Mouse (Mus musculus): ENCODE results near the gene Gucd1.
"Not testable (repeated sequence)": the region's sequence is repeated elsewhere in the genome, so short reads cannot be mapped to it uniquely, and the experiment has no call there.

The Gucd1 gene

GRCm38 (mm10) chr10:75534934-75535333 lies 17.2 kb upstream of the Gucd1 start:
- DNase-seq, result no peak

GRCm38 (mm10) chr10:75534216-75534615 lies 16.4 kb upstream of the Gucd1 start:
- no peak for DNase-seq

- no peak for DNase-seq
These were observed 13.8 kb upstream of the Gucd1 start for GRCm38 (mm10) chr10:75531532-75532090.

- no peak for DNase-seq
These were observed 12.6 kb upstream of the Gucd1 start for GRCm38 (mm10) chr10:75530322-75530721.

- not testable (repeated sequence) for DNase-seq
These were observed 7.7 kb upstream of the Gucd1 start for GRCm38 (mm10) chr10:75525450-75525849.

GRCm38 (mm10) chr10:75521643-75522042 lies 3.9 kb upstream of the Gucd1 start:
- DNase-seq, result no peak

GRCm38 (mm10) chr10:75520581-75520980 lies 2.8 kb upstream of the Gucd1 start:
- DNase-seq, result no peak

- peak; percentile 97 for DNase-seq
These were observed 557 bp downstream of the Gucd1 start, which contains the start of gene Snrpd3 for GRCm38 (mm10) chr10:75517073-75517757. Snrpd3 (plus strand) TSS chr10:75517551.

- no peak for DNase-seq
These were observed 1.1 kb downstream of the Gucd1 start for GRCm38 (mm10) chr10:75516724-75517072.

GRCm38 (mm10) chr10:75516038-75516723 lies 1.6 kb downstream of the Gucd1 start:
- DNase-seq, result peak; percentile 60

GRCm38 (mm10) chr10:75515216-75516037 lies 2.3 kb downstream of the Gucd1 start:
- no peak for DNase-seq

- no peak for DNase-seq
These were observed 3.4 kb downstream of the Gucd1 start for GRCm38 (mm10) chr10:75514361-75514760.

- no peak for DNase-seq
These were observed 4.3 kb downstream of the Gucd1 start for GRCm38 (mm10) chr10:75513306-75514067.

GRCm38 (mm10) chr10:75512796-75513195 lies 5.0 kb downstream of the Gucd1 start:
- DNase-seq, result peak; percentile 53

- DNase-seq, result no peak
These were observed 5.9 kb downstream of the Gucd1 start for GRCm38 (mm10) chr10:75511897-75512296.

- no peak for DNase-seq
These were observed 6.7 kb downstream of the Gucd1 start for GRCm38 (mm10) chr10:75511060-75511459.

GRCm38 (mm10) chr10:75510446-75510845 lies 7.3 kb downstream of the Gucd1 start:
- no peak for DNase-seq

- DNase-seq, result not testable (repeated sequence)
These were observed 11.8 kb downstream of the Gucd1 start for GRCm38 (mm10) chr10:75505928-75506327.

GRCm38 (mm10) chr10:75505130-75505495 lies 12.7 kb downstream of the Gucd1 start:
- no peak for DNase-seq

GRCm38 (mm10) chr10:75504234-75505129 lies 13.3 kb downstream of the Gucd1 start:
- no peak for DNase-seq

- DNase-seq, result no peak
These were observed 14.1 kb downstream of the Gucd1 start for GRCm38 (mm10) chr10:75503692-75504091.

Data from kidney, postnatal 10 days (tissue).